Mouse (Mus musculus) midbrain, embryonic 14.5 days (tissue): ENCODE results near the gene Pcbd1. TPM values are rescaled to one million over a fixed set of nuclear protein-coding genes. Genes with fewer than 3 reads are reported as not detected.

ENCODE experiments used
- ATAC-seq: fragments of 200-750 bp; cut with Nextera tagmentation; 2 replicates; pipeline ENCODE4 v1.8.0; 2017; ENCODE audit warnings: moderate number of reproducible peaks, moderate library complexity; ENCODE audit not compliant: low FRiP score, low TSS enrichment
- DNase-seq: peaks from one replicate; pipeline ENCODE4 v3.0.0-alpha.2; 2015
- H3K27ac ChIP-seq: fragments of 300-500 bp; sonication (generic); replicated peaks from 2 replicates; pipeline ENCODE4 v1.5.1; 2014; ENCODE audit warnings: mild to moderate bottlenecking, low read depth, low read length, moderate library complexity
- H3K27me3 ChIP-seq: fragments of 300-500 bp; sonication (generic); 2 replicates; pipeline ENCODE4 v1.6.1; 2014; ENCODE audit warnings: low read length, control low read depth, mixed read lengths; ENCODE audit not compliant: control insufficient read depth, insufficient read depth
- H3K36me3 ChIP-seq: fragments of 300-500 bp; sonication (generic); 2 replicates; pipeline ENCODE4 v1.6.1; 2014; ENCODE audit warnings: low read length, control low read depth; ENCODE audit not compliant: control insufficient read depth, insufficient read depth
- H3K4me1 ChIP-seq: fragments of 300-500 bp; sonication (generic); 2 replicates; pipeline ENCODE4 v1.6.1; 2014; ENCODE audit warnings: mild to moderate bottlenecking, antibody characterized with exemption, low read length, control low read depth; ENCODE audit not compliant: control insufficient read depth, insufficient read depth
- H3K4me2 ChIP-seq: fragments of 300-500 bp; sonication (generic); 2 replicates; pipeline ENCODE4 v1.6.1; 2014; ENCODE audit warnings: mild to moderate bottlenecking, low read length, moderate library complexity
- H3K4me3 ChIP-seq: fragments of 300-500 bp; sonication (generic); replicated peaks from 2 replicates; pipeline ENCODE4 v1.5.1; 2014; ENCODE audit warnings: low read depth, low read length
- H3K9ac ChIP-seq: fragments of 300-500 bp; sonication (generic); replicated peaks from 2 replicates; pipeline ENCODE4 v1.6.1; 2014; ENCODE audit warnings: mild to moderate bottlenecking, low read length, moderate library complexity
- H3K9me3 ChIP-seq: fragments of 300-500 bp; sonication (generic); 2 replicates; pipeline ENCODE4 v1.6.1; 2016; ENCODE audit warnings: low read length, control low read depth, mixed read lengths; ENCODE audit not compliant: control insufficient read depth
- WGBS: fragments of 180-500 bp; shearing (Covaris S2); extraction: QIAGEN DNeasy Blood & Tissue Kit; methylation state at CpG from one replicate; pipeline ENCODE4 v1.1.7; 2014; 5-methylcytosine and 5-hydroxymethylcytosine counted together
- polyA plus RNA-seq: library from polyadenylated mRNA; unstranded; fragments of >200 nt; fragmentation: Nextera tagmentation; extraction: Ambion mirVana; gene quantifications from 2 replicates; pipeline ENCODE4 v1.2.1, GENCODE M21; 2014

Pcbd1 gene
- polyA plus RNA-seq, 1 experiment from 2014 or later = 39.8 TPM

DNA sequence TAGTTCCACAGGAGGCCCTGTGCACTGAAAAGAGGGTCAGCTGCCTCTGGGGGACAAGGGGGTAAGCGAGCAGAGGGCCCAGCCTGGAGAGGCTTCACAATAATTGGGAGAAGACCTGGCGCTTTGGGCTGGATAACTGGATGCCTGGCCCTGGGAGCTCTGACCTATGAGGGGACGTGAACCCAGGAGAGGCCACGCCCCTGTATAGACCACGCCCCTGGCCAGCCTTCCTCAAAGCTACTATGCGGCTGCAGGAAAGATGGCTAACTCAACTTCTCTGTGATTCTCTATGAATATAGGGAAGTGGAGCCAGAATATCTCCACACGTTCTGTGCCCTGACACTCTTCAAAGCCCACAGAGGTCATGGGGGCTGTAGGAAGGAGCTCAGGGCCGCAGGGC lies 24.5 kb upstream of the Pcbd1 start:
- Histone ChIP-seq H3K4me2 (no peak overlapping the region), H3K9ac (no peak overlapping the region), H3K4me3 (no peak overlapping the region), H3K4me1 (0 out of 2 replicates have a peak, but pooled peaks cover 4% of the 10 kb centered on the region), H3K9me3 (no peaks in the 10 kb centered on the region), H3K27ac (no peak overlapping the region), H3K27me3 (no peaks in the 10 kb centered on the region), H3K36me3 (no peaks in the 10 kb centered on the region)
- no peak for DNase-seq
- 9% methylated on average over 8 of the region's 8 CpGs for WGBS
- ATAC-seq = no peak

GRCm38 (mm10) chr10:61065287-61066005 lies 23.7 kb upstream of the Pcbd1 start:
- 52% methylated on average over 13 of the region's 13 CpGs for WGBS
- Histone ChIP-seq H3K27me3 (no peaks in the 10 kb centered on the region), H3K4me3 (no peak overlapping the region), H3K27ac (no peak overlapping the region), H3K9ac (no peak overlapping the region), H3K4me1 (0 out of 2 replicates have a peak, but pooled peaks cover 4% of the 10 kb centered on the region), H3K4me2 (no peak overlapping the region), H3K36me3 (no peaks in the 10 kb centered on the region), H3K9me3 (no peaks in the 10 kb centered on the region)
- no peak for DNase-seq
- no peak for ATAC-seq

DNA sequence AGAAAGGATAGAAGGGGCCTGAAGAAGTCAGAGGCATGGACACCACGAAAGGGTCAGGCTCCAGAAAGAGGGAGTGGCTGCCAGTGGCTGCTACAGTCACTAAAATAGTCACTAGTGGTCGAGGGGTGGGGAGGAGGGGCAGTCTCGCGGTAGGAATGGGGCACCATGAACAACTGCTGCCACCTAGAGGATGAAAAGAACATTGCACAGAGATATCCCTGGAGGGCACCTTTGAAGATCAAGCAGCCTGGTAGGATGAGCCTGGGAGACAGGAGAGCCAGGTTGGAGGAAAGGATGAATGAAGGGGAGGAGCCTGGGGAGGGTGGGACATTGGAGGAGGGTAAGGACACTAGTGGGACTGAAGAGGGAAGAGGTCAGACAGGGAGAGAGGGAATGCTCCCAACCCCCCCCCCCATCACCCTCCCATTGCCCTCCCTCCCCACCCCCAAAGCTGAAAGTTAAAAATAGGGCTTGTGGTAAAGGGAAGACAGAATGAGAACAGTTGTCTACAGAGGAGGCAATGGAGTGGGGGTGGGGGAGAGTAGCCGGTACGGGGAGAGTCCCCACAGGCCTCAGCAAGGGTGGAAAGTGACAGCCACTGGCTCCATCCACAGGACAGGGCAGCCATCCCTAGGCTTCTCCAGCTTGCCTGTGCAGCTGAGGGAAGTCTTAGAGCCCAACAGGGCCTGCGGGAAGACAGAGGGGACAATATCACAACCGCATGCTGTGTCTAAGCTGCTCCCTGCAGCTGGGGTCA lies 20.5 kb upstream of the Pcbd1 start:
- under 1% methylated on average over 8 of the region's 8 CpGs for WGBS
- DNase-seq (peak; percentile 87), ATAC-seq (peak; percentile 57)
- H3K9ac ChIP-seq = no peak overlapping the region
- no peak overlapping the region for H3K4me3 ChIP-seq
- no peak overlapping the region for H3K4me2 ChIP-seq
- 0 out of 2 replicates have a peak, but pooled peaks cover 4% of the 10 kb centered on the region for H3K4me1 ChIP-seq
- H3K27ac ChIP-seq = no peak overlapping the region
- H3K36me3 ChIP-seq = no peaks in the 10 kb centered on the region
- no peaks in the 10 kb centered on the region for H3K9me3 ChIP-seq
- no peaks in the 10 kb centered on the region for H3K27me3 ChIP-seq

- Histone ChIP-seq H3K36me3 (no peaks in the 10 kb centered on the region), H3K9ac (no peak overlapping the region), H3K9me3 (no peaks in the 10 kb centered on the region), H3K27me3 (no peaks in the 10 kb centered on the region), H3K4me1 (0 out of 2 replicates have a peak, but pooled peaks cover 4% of the 10 kb centered on the region), H3K27ac (no peak overlapping the region), H3K4me3 (no peak overlapping the region), H3K4me2 (no peak overlapping the region)
- ATAC-seq = no peak; the same call in 1 of the 2 replicates
- 13% methylated on average over 13 of the region's 13 CpGs for WGBS
- no peak for DNase-seq
Observed at GRCm38 (mm10) chr10:61069248-61069647, 19.9 kb upstream of the Pcbd1 start.

GRCm38 (mm10) chr10:61072324-61072723 lies 16.8 kb upstream of the Pcbd1 start:
- Histone ChIP-seq H3K9ac (no peak overlapping the region), H3K4me1 (0 out of 2 replicates have a peak, but pooled peaks cover 4% of the 10 kb centered on the region), H3K4me3 (no peak overlapping the region), H3K4me2 (no peak overlapping the region), H3K36me3 (no peaks in the 10 kb centered on the region), H3K27ac (no peak overlapping the region), H3K9me3 (no peaks in the 10 kb centered on the region), H3K27me3 (no peaks in the 10 kb centered on the region)
- DNase-seq (peak; percentile 80), ATAC-seq (no peak)
- WGBS = 14% methylated on average over 16 of the region's 16 CpGs

GRCm38 (mm10) chr10:61074643-61075042 lies 14.5 kb upstream of the Pcbd1 start:
- Histone ChIP-seq H3K4me1 (no peaks in the 10 kb centered on the region), H3K27me3 (no peaks in the 10 kb centered on the region), H3K9me3 (no peaks in the 10 kb centered on the region), H3K27ac (no peak overlapping the region), H3K9ac (no peak overlapping the region), H3K36me3 (no peaks in the 10 kb centered on the region), H3K4me2 (no peak overlapping the region), H3K4me3 (no peak overlapping the region)
- ATAC-seq (no peak), DNase-seq (no peak)
- WGBS = 7% methylated on average over 1 of the region's 1 CpGs

GRCm38 (mm10) chr10:61075607-61076006 lies 13.5 kb upstream of the Pcbd1 start:
- WGBS = 92% methylated on average over 3 of the region's 3 CpGs
- H3K27me3 ChIP-seq = no peaks in the 10 kb centered on the region
- H3K9me3 ChIP-seq = no peaks in the 10 kb centered on the region
- H3K4me2 ChIP-seq = no peak overlapping the region
- H3K4me3 ChIP-seq = no peak overlapping the region
- no peak overlapping the region for H3K9ac ChIP-seq
- peaks cover 3% of the 10 kb centered on the region; the same call in 1 of the 2 replicates for H3K4me1 ChIP-seq
- H3K27ac ChIP-seq = no peak overlapping the region
- ATAC-seq (no peak), DNase-seq (no peak)
- no peaks in the 10 kb centered on the region for H3K36me3 ChIP-seq

- Histone ChIP-seq H3K4me2 (peak overlapping the region; percentile 36), H3K4me1 (peaks cover 3% of the 10 kb centered on the region; the same call in 1 of the 2 replicates), H3K36me3 (no peaks in the 10 kb centered on the region), H3K27ac (peak overlapping the region; percentile 80), H3K27me3 (no peaks in the 10 kb centered on the region), H3K4me3 (no peak overlapping the region), H3K9ac (peak overlapping the region; percentile 38; the same call in 1 of the 2 replicates), H3K9me3 (no peaks in the 10 kb centered on the region)
- WGBS = 42% methylated on average over 14 of the region's 14 CpGs
- ATAC-seq (peak; percentile 98), DNase-seq (peak; percentile 90)
Observed at GRCm38 (mm10) chr10:61080227-61080930, 8.8 kb upstream of the Pcbd1 start.
